Mouse (Mus musculus) bone marrow, adult 2 months (tissue): ENCODE data around the gene Mapkap1. TPM values are rescaled to one million over a fixed set of nuclear protein-coding genes. Genes with fewer than 3 reads are reported as not detected.

Source experiments
- H3K27ac ChIP-seq: fragments of 200-500 bp; 2 replicates; pipeline ENCODE4 v1.5.1; 2012; ENCODE audit warnings: low read depth, mild to moderate bottlenecking, control low read depth, inconsistent platforms, low read length; ENCODE audit not compliant: control insufficient read depth, poor library complexity, insufficient read depth
- H3K4me1 ChIP-seq: fragments of 200-500 bp; 2 replicates; pipeline ENCODE4 v1.6.1; 2011; ENCODE audit warnings: low read length; ENCODE audit not compliant: control insufficient read depth, insufficient read depth
- H3K4me3 ChIP-seq: fragments of 200-500 bp; replicated peaks from 2 replicates; pipeline ENCODE3; 2011; ENCODE audit warnings: mild to moderate bottlenecking, low read depth, low read length, control low read depth; ENCODE audit not compliant: control insufficient read depth
- CTCF ChIP-seq: fragments of 200-500 bp; IDR thresholded peaks from 2 replicates; pipeline ENCODE4 v1.5.1; 2011; ENCODE audit warnings: low read length, control low read depth; ENCODE audit not compliant: control insufficient read depth, insufficient read depth
- POLR2A ChIP-seq: fragments of 200-500 bp; IDR thresholded peaks from 2 replicates; pipeline ENCODE4 v1.6.1; 2011; ENCODE audit warnings: low read depth, mild to moderate bottlenecking, control low read depth, low read length, borderline replicate concordance; ENCODE audit not compliant: control insufficient read depth
- WGBS: fragments of 180-500 bp; shearing (Covaris S2); methylation state at CpG from one replicate; pipeline ENCODE4 v1.1.7; 2018; 5-methylcytosine and 5-hydroxymethylcytosine counted together
- polyA plus RNA-seq: library from polyadenylated mRNA; stranded (reverse); fragments of >200 nt; gene quantifications from 2 replicates; pipeline ENCODE4 v1.2.4, GENCODE M21; 2011; ENCODE audit warnings: low replicate concordance; ENCODE audit not compliant: missing spikeins, insufficient read depth, insufficient read length

Mapkap1 gene
- polyA plus RNA-seq, 1 experiment = 42.3 TPM

DNA sequence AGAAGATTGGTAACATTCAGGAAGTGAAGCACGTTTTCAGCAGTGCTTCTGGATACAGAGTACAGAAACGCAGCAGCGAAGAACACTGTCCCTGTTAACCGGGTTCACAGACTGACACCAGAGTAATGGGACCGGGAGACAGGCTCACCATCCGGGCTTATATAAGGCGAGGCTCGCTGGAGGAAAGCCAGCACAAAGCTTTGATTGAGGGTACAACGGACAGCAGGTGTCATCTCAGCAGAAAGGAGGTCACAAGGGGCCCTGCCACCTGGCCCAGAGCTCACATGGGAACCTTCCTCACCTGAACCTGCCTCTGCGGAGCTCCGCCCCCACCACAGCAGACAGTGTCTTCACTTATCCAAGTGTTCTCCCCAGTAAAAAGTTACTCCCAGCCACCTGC lies 267.3 kb downstream of the Mapkap1 start:
- Histone ChIP-seq H3K4me3 (no peak overlapping the region), H3K4me1 (no peaks in the 10 kb centered on the region), H3K27ac (no peak overlapping the region)
- WGBS = 86% methylated on average over 11 of the region's 11 CpGs
- TF ChIP-seq POLR2A (no peak), CTCF (no peak)

Other genes starting within 250 kb of the Mapkap1 start
- 3.6 and 9.5 TPM in 2 replicates for gene Pbx3, start 33.6 kb upstream of the Mapkap1 start, polyA plus RNA-seq